Mouse (Mus musculus) cerebellum, postnatal 25 days (tissue): ENCODE data around the gene Hoxa7.

Experiments
- DNase-seq, 2 experiments: peaks; one replicate each; pipeline ENCODE4 v3.0.0; 2021; ENCODE audit warnings: mixed read lengths in 2 of 2

Hoxa7 gene

DNA sequence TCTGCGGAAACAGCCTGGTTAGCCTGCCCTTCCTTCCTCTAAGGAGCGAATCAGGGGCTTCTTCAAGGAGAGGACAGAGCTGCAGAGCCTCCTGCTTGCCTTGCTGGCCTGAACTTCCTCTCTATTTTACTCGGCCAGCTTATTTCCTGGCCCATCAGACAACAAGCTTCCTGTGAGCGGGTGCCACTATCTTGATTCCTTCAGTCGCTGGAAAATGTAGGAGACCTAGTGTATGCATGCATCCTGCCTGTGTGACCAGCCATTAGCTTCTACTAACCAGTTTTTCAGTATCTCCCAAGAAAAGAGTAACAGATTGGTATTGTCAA lies 50.8 kb downstream of the Hoxa7 start:
- no peak for DNase-seq

DNA sequence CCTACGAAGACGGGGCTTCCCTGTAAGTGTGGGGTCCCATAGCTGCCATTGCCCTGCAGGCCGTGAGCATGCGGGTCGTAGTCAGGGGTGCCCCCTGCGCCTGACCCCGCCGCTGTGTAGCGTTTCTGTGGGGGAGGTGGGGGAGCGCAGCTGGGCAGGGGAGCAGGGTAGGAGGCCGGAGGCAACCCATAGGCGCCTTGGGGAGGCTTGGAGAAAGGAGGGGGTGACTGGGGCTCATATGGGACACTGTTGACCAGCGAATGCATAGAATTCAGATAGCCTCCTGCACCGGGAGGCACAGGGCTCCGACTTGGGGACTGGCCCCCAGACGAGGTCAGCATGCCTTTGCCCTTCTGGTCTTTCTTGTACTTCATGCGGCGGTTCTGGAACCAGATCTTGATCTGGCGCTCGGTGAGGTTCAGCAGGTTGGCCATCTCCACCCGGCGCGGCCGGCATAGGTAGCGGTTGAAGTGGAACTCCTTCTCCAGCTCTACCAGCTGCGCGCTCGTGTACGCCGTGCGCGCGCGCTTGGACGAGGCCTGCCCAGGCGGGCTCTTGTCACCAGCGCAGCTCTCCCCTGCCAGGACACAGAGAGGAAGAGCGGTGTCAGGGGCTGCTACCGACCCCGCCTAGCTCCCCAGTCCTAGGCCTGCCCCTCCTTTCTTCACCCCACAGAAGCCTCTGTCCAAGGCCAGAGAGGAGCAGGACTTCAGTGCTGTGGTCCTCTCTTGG lies 51.3 kb downstream of the Hoxa7 start:
- no peak for DNase-seq

DNA sequence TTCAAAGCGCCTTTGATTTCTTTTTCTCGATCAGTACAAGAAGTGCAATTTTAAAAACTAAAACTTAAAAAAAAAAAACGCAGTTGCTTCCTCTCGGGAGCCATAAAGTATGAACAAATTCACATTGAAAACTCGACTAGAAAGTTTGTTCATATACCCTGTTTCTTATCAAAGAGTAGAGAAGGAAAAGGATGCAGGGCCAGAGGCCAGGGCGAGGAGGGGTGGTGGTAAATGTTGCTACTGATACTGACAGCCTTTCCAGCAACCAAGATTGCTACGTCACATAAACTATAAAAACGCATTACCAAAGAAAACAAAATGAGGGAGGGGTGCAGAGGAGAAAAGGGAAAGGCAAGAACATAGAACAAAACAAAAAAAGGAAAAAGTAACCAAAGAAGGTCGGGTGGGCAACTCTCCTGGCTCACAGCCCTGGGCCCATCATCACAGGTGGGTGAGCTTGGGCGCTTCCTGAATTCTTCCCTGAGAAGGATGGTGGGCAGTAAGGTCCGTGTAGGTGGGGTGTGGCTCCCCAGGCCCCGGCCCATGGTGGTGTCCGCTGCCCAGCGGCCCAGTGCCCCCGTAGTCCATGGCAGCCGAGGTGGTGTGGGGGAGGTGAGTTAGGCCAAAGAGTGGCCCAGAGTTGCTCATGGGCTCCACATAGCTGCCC lies 52.0 kb downstream of the Hoxa7 start:
- no peak for DNase-seq

DNA sequence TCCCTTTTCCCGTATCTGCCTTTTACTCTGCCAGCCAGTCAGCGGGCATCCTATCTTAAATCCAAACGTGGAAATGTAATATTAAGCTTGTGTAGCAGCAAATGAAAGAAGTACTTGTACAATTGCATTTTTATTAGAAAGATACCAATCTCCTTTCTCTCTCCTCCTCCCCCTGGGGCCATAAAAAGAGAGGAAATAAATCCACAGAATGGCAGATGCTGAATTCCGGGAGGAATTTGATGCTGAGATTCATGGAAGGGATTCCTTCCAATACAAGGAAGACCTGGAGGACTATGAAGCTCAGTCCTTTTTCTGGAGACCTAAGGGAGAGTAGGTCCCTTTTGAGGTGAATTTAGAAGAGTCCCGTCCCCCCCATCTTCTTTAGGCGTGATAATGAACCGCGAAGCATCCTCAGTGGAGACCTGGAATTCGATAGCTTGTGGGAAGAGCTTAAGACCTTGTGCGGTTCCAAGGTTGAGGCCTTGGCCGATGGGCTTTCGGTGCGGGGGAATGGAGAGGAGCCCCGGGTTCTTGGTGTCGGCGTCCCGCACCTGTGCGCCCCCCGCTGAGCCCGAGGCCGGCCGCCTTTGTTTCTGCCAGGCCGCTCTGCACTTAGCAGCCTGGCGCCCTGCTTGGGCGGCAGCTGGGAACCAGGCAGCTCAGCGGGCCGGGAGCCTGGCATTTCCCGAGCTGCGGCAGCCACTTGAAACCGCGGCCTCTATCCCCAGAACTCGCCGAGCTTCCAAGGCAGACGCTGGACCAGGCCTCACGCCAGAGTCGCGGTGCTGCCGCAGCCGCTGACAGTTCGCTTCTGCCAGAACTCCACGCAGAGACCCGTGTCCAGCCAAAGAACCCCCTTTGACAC lies 53.2 kb downstream of the Hoxa7 start:
- no peak for DNase-seq

DNA sequence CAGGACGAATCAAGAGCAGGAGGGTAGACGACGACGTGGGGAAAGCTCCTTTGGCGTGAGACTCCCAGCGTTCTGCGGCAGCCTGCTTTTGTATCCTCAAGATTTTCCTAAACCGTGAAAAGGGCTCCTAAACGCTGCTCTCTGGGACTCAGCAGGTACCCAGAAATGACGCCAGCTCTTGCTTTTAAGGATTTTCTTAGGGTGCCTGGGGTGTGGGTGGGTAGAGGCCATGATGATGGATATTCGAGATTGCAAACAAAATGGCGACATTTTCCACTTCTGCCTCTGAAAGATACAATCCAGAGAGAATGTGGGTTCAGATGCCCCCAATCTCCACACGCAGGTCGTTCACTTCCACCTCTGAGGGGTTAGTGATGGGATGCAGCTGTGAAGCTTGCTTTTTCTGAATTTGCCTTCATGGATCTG lies 53.9 kb downstream of the Hoxa7 start:
- DNase-seq, result no peak

DNA sequence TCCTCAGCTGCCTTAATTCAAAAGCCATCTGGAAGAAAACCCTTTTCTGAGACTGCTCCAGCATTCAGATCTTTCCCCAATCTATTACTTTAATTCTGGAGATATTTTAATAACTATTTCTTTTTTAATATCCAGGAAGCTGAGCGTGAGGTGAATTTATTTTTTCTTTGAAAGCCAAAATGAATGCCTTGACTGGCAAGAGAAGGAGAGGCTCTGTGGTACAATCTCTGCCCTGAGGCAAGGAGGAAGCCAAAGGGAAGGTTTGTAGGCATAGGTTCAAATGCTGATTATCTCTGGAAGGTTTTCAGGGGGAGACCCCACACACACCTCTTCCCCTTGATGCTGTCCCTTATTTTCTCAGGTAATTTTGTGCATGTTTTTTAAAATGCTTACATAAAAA lies 54.5 kb downstream of the Hoxa7 start:
- no peak for DNase-seq

DNA sequence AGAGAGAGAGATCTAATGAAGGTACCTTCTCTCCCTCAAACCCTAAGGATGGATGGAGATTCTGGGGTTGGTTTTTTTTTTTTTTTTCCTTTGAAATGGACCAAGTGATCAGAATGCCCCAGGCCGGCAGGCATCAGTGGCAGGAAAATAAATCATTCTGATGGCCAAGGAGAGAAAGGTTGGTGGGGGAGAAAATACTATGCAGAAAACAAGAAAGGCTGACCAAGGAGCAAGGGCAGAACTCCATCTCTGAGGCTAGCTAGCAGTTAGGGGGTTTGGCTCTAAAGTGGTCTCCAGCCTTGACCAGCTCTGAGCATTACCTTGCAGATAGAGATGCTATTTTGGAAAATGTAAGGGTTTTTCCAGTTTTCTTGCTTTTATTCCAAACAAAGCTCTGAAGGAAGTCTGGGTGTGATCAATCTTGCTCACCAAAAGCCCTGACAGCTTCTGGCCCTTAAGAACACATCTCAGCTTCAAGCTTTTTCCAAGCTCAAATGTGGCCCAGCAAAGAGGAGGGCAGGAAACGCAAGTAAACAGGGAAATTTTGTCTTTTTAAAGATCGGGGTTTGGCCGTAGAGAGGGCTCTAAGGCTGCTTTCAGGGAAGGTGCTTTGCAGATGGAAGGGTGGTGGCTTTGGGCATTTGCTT lies 55.1 kb downstream of the Hoxa7 start:
- no peak for DNase-seq

DNA sequence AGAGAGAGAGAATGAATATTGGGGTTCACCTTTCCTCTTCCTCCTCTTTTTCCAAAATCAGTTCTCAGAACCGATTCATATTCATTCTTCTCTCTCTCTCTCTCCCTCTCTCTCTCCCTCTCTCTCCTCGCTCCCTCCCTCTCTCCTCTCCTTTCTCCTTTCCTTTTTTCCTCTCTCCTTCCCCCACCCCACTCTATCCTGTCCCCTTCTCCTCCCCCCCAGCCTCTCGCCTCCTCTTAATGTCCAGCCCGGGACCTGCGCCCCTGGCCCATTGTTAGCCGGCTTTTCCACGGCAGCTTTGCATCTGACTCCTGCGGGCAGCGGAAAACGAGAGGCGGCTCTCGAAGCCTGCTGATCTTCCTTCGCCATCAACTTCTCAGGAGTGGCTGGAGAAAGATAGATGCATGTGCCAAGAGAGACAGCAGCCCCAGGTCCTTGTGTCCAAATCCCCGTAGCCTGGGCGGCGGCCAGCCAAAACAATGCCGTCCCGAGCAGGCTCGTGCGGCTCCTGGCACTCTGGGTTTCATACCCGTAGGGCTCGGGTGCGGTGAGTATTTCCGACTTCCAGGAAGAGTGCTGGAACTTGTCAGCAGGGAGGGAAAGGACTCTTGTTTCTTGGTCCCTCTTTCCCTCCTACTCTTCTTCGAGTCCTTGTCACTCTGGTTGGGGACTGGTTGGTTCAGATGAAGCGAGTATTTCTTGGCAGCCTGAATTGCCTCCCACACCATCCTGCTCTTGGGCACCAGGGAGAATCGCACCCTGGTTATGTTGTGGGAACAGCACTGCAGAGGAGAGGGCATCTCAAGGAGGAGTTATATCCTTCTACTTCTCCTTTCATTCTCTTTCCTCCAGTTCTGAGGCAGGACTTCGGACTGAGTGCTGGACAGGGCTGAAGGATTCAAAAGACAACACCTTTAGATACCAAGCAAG lies 55.9 kb downstream of the Hoxa7 start:
- DNase-seq, result no peak

DNA sequence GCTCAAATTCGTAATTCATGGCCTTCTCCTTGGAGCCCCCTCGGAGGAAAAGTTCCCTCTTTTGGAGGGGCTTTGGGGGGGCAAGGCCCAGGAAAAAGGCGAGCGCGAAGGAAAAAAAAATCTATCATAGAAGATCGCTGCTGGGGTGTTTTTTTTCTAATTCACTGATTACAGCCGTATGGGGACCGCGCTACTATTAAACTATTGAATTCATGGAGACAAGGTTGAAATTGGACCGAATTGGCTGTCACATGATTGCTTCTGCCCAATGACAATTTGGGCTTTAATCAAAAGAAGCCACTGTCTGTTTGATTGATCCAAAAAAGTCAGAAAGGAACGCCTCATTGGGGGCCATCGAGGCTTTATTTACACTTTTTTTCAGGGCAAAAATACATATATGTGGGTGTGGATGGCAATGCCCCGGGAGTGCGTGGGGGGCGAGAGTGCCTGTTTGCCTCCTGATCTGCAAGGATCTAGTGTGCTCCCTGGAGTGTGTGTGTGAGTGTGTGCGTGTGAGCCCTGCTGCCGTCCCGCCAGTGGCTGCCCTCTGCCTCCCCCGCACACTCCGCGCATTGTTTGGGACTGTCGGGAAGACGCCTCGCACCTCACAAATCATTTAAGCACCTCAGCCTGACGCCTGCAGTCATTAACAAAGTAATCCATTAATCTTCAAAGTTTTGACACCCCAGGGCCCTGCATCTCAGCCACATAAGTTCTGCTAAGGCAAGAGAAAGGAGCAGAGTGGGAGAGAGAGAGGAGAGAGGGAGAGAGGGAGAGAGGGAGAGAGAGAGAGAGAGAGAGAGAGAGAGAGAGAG lies 56.8 kb downstream of the Hoxa7 start, which contains the start of gene Hoxa2:
Gene Hoxa2 (minus strand): TSS at position 206 of the 815 bp plus-strand sequence.
- no peak for DNase-seq
